Mouse (Mus musculus): Measurements from ENCODE around the gene Calm1. TPM values are rescaled to one million over a fixed set of nuclear protein-coding genes. Genes with fewer than 3 reads are reported as not detected.

Calm1 gene
- total and polyA plus RNA-seq, 3 experiments: 524 to 3,339 (median 602) TPM

- H3K79me2 ChIP-seq (ENCODE audit: control insufficient read depth, insufficient read depth, low read length, poor library complexity): no peaks in the 10 kb centered on the region; the same call in 1 of the 2 replicates
- no peak overlapping the region for H3K9ac ChIP-seq (ENCODE audit: control insufficient read depth, low read depth, low read length, poor library complexity, severe bottlenecking)
- peaks cover 10 to 16% of the 10 kb centered on the region in 2 experiments for H3K4me1 ChIP-seq (ENCODE audit: control insufficient read depth in 1 of 2, insufficient read depth in 2 of 2, low read length in 2 of 2)
- no peak overlapping the region for H3K27ac ChIP-seq (ENCODE audit: control insufficient read depth, low read depth, low read length)
- H3K4me3 ChIP-seq (ENCODE audit: control insufficient read depth in 1 of 2, insufficient read depth in 1 of 2, low read depth in 2 of 2, low read length in 2 of 2): no peak overlapping the region
- DNase-seq (ENCODE audit: low read depth, low spot score): peak; percentile 63
- H3K9me3 ChIP-seq (replicated peaks; ENCODE audit: insufficient read depth, low read length): no peaks in the 10 kb centered on the region
- TF ChIP-seq CTCF (IDR thresholded peaks at IDR 0.05 in 2 of 3, conservative IDR thresholded peaks at IDR 0.05 in 1 of 3; ENCODE audit: control insufficient read depth in 1 of 3, insufficient read depth in 1 of 3, low read depth in 2 of 3, low read length in 3 of 3, poor library complexity in 1 of 3, severe bottlenecking in 1 of 3) (peak; percentile 46 to 52 (median 47)), UBTF (IDR thresholded peaks at IDR 0.05; ENCODE audit: borderline replicate concordance, insufficient read depth, low read depth, low read length) (no peak), KAT2A (conservative IDR thresholded peaks at IDR 0.05; ENCODE audit: low read depth, low read length) (no peak), POLR2AphosphoS2 (IDR thresholded peaks at IDR 0.05; ENCODE audit: low read length) (no peak), MYC (IDR thresholded peaks at IDR 0.05; ENCODE audit: low read depth, low read length) (peak; percentile 75), SMC3 (IDR thresholded peaks at IDR 0.05; ENCODE audit: low read depth, low read length) (peak; percentile 44), GABPA (IDR thresholded peaks at IDR 0.05; ENCODE audit: low read depth, low read length) (no peak), POLR2AphosphoS5 (IDR thresholded peaks at IDR 0.05; ENCODE audit: borderline replicate concordance, low read depth, low read length) (no peak), USF1 (IDR thresholded peaks at IDR 0.05; ENCODE audit: low read depth, low read length) (no peak), HCFC1 (IDR thresholded peaks at IDR 0.05; ENCODE audit: low read depth, low read length) (no peak), POLR2A (IDR thresholded peaks at IDR 0.05; ENCODE audit: control insufficient read depth in 1 of 2, insufficient read depth in 1 of 2, low read depth in 1 of 2, low read length in 2 of 2, poor library complexity in 1 of 2) (no peak), ZKSCAN1 (IDR thresholded peaks at IDR 0.05; ENCODE audit: low read depth, low read length) (no peak), SIN3A (IDR thresholded peaks at IDR 0.05; ENCODE audit: low read length) (no peak), GATA1 (IDR thresholded peaks at IDR 0.05; ENCODE audit: low read depth, low read length) (no peak), MAFK (IDR thresholded peaks at IDR 0.05; ENCODE audit: borderline replicate concordance, low read depth, low read length) (no peak), TBP (IDR thresholded peaks at IDR 0.05; ENCODE audit: low read depth, low read length) (no peak), ZC3H11A (IDR thresholded peaks at IDR 0.05; ENCODE audit: low read depth, low read length) (no peak), JUND (IDR thresholded peaks at IDR 0.05; ENCODE audit: low read depth, low read length) (no peak), ZNF384 (IDR thresholded peaks at IDR 0.05; ENCODE audit: low read depth, low read length) (peak; percentile 65; the same call in 1 of the 2 replicates), CHD2 (IDR thresholded peaks at IDR 0.05; ENCODE audit: low read length) (no peak), RAD21 (IDR thresholded peaks at IDR 0.05; ENCODE audit: low read depth, low read length) (peak; percentile 44), TAL1 (IDR thresholded peaks at IDR 0.05; ENCODE audit: low read length) (no peak), NELFE (IDR thresholded peaks at IDR 0.05; ENCODE audit: low read depth, low read length) (no peak), ZMIZ1 (IDR thresholded peaks at IDR 0.05; ENCODE audit: low read depth, low read length) (no peak)
- peaks cover 0 to 19% of the 10 kb centered on the region in 2 experiments; a peak in 2 of 4 replicates for H3K36me3 ChIP-seq (ENCODE audit: control insufficient read depth in 1 of 2, insufficient read depth in 2 of 2, low read length in 2 of 2)
- no peaks in the 10 kb centered on the region for H3K27me3 ChIP-seq (ENCODE audit: control insufficient read depth in 1 of 2, insufficient read depth in 2 of 2, low read length in 2 of 2)
These were observed 16.6 kb upstream of the Calm1 start for GRCm38 (mm10) chr12:100182676-100183075.

Measured in MEL (cell line).